Mouse (Mus musculus) urinary bladder, adult 2 months (tissue): ENCODE data around the gene Arid5b. TPM values are rescaled to one million over a fixed set of nuclear protein-coding genes. Genes with fewer than 3 reads are reported as not detected.

Source experiments
- DNase-seq: peaks from one replicate; pipeline ENCODE4 v3.0.0; 2022; ENCODE audit warnings: low spot score
- polyA plus RNA-seq: library from polyadenylated mRNA; depleted of rRNA; stranded (reverse); fragments of >200 nt; gene quantifications from 2 replicates; pipeline ENCODE4 v1.2.3, GENCODE M21; 2012; rRNA removed

Gene Arid5b
- 15.8 and 19.7 TPM in 2 replicates for polyA plus RNA-seq

GRCm38 (mm10) chr10:68278632-68279361 lies at the start of gene Arid5b:
TSS of gene Arid5b (minus strand) at chr10:68278740.
- no peak for DNase-seq

DNA sequence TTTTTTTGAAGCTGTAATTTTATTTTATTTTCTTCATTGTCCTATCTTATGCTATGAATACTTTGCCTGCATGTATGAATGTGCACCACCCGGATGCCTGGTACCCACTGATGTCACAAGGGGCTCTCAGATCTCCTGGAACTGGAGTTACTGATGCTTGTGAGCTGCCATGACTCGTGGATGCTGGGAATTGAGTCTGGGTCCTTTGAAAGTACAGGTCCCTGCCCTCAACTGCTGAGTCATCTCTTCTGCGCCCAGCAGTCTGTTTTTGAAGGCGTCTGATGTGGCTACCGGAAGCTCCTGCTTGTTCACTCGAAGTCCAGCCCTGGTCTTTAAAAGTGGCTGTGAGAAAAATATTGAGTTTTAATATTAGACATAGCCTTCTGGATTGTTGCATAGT lies 46.8 kb upstream of the Arid5b start:
- no peak for DNase-seq

DNA sequence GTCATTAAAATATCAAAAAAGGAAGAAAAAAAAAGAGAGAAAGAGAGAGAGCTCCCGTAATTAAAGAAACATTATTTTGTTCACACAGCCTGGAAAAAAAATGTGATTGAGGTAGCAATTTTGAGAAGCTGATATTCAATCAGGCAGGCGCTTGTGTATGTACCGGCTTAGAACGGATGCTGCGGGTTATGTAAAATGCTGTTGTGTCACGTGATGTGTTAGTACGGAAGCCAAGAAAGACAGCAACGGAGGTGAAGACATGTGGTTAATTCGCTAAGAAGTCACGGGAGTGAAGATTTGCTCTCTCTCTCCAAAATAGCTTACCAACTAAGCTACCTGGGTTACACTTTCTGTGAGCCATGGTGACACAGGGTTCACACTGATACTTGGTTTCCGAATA lies 45.5 kb upstream of the Arid5b start:
- no peak for DNase-seq

DNA sequence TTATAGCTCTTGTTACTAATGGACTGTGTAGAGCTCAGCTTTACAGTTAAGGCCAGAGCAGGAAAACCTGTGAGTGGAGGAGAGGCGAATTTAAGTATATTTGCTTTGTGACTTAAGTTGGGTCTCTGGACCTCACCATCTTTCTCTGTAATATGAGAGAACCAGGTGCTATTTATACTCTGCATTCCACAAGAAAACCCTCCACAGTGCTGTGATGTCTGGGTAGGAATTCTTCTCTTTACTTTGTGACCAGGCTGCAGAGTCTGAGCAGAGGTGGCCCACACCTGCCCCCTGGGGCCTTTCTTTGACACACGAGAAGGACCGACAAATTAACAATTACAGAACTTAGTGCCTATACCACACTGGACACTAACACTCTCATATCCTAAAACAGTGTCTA lies 44.6 kb upstream of the Arid5b start:
- DNase-seq: no peak

- no peak for DNase-seq
Measured at GRCm38 (mm10) chr10:68320986-68321385, 42.4 kb upstream of the Arid5b start.

DNA sequence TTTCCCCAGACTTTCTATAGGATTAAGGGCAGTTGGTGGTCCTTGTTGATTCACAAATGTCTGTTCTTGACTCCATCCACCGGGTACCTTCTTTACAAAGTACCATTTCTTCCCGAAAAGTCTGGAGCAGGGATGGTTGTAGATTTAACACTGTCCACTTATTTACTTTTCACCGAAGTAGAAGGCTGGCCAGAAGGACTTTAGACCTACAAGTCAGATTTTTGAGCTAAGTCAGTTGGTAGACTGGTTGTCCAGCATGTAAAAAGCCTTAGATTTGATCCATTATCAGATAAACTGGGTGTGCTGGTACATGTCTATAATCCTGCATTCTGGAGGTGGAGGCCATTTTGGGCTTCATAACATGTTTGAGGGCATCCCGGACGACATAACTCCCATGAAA lies 42.0 kb upstream of the Arid5b start:
- no peak for DNase-seq

GRCm38 (mm10) chr10:68319438-68319837 lies 40.9 kb upstream of the Arid5b start:
- DNase-seq: no peak

GRCm38 (mm10) chr10:68318438-68318979 lies 40.0 kb upstream of the Arid5b start:
- no peak for DNase-seq

DNA sequence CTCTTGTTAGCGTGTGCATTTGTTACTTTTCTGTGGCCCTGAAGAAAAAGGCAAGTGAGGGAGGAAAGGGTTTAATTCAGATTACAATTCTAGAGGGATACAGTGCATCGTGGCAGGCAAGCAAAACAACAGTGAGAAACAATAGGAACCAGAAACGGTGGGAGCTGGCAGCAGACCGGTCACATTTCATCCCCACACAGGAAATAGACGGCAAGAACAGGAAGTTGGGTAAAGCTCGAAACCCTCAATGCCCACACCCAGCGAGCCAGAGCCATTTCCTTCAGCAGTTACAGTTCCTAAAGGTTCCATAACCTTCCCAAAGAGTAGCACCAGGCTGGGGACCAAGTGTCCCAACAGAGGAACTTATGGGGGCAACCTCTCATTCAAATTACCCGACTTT lies 34.2 kb upstream of the Arid5b start:
- no peak for DNase-seq

DNA sequence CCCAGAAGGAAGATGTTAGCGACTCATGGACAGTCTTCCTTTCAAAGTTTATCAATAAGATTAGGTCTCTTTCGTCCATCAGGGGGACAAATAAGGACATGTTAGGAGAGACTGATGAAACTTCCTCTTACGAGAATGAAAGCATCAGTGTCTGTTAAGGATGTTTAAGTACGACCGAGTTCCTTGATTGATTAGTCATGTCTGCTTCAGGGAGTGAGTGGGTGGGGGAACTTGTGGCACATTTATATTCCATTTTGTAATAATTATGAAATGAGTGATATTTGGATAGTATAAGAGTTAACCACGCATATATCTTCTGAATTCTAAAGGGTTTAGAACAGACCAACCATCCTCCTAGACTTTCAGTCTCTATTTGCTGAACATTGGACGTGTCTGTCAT lies 22.5 kb upstream of the Arid5b start:
- DNase-seq: no peak

GRCm38 (mm10) chr10:68289465-68289864 lies 10.9 kb upstream of the Arid5b start:
- no peak for DNase-seq

DNA sequence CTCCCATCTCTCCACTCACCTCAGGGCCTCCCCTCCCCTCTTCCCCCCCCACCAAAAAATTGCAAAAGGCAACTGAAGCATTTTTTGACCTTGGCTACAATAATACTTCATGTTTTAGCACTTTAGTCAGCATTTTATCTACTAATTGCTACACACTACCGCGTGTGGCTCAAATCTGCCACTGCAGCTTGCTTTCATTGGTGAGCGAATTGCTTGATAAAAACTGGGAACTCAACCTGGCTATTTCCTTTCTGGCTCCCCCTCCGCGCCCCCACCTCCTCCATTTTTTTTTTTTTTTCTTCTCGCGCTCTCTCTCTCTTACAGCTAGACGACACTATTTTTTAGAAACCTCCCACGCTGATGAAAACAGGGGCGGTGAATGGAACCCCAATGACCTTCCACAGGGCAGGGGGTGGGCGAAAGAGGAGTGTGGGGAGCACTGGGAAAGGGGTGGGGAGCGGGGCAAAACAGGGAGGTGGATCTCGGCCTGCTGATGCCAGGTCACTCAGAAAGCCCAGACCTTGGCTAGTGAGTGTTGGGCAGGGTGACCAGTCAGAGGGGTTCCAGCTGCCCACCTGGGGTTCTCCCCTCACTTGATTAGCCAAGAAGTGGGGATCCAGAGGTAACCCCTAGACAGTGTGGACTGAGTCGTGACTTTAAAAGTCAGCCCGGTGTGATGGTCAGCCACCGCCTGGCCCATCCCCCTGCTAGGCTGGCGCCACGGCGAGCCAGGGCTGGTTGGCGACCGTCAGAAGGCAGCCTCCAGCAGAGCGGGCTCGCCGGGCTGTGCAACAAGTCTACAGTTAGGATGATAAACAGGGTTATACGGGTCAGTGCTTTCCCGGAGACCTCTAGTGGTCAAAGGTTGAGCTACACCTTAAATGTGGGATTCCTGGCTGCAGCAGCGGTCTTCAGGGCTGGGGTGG lies 4.2 kb upstream of the Arid5b start:
- DNase-seq: peak; percentile 72

DNA sequence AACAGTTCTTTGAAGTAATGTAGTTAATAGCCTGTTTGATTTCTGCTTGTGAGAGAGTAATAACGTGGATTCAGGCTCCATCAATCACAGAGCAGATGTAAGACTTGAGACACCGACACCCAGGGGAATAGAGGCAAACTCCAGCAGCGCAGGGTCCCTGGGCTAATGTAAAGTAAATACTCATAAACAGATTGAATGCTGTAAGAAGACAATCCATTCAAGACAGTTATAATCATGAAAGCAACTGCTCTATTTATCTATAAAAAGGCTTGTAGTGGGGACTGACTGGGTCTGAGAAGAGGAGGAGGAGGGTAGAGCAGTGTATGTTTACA lies 3.2 kb upstream of the Arid5b start:
- no peak for DNase-seq

- no peak for DNase-seq
Measured at GRCm38 (mm10) chr10:68281076-68281774, 2.7 kb upstream of the Arid5b start.

- DNase-seq: peak; percentile 48
Measured at GRCm38 (mm10) chr10:68279516-68280501, 1.3 kb upstream of the Arid5b start.

- no peak for DNase-seq
Measured at GRCm38 (mm10) chr10:68277671-68278151, 829 bp downstream of the Arid5b start.

DNA sequence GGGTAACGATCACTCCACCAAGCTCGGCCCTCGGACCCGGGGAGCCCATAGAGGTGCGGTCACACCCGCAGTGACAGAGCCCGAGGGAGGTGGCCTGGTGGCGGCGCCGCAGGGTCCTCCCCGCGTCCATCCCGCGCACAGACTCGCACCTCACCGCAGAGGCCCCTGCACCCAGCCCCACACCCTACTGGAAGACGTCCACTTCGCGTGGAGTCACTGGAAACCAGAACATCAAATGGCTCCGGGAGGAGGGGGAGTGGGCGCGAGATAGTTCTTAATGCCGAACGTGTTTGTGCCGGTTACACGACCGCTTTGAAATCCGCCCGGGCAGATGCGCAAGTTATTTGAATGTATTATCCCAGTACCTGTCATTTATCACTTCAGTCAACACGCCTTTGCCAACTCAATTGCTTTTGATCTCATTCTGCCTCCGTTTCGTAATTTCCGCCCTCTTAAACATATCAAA lies 1.5 kb downstream of the Arid5b start:
- DNase-seq: peak; percentile 64

- DNase-seq: peak; percentile 72
Measured at GRCm38 (mm10) chr10:68276350-68276975, 2.1 kb downstream of the Arid5b start.

DNA sequence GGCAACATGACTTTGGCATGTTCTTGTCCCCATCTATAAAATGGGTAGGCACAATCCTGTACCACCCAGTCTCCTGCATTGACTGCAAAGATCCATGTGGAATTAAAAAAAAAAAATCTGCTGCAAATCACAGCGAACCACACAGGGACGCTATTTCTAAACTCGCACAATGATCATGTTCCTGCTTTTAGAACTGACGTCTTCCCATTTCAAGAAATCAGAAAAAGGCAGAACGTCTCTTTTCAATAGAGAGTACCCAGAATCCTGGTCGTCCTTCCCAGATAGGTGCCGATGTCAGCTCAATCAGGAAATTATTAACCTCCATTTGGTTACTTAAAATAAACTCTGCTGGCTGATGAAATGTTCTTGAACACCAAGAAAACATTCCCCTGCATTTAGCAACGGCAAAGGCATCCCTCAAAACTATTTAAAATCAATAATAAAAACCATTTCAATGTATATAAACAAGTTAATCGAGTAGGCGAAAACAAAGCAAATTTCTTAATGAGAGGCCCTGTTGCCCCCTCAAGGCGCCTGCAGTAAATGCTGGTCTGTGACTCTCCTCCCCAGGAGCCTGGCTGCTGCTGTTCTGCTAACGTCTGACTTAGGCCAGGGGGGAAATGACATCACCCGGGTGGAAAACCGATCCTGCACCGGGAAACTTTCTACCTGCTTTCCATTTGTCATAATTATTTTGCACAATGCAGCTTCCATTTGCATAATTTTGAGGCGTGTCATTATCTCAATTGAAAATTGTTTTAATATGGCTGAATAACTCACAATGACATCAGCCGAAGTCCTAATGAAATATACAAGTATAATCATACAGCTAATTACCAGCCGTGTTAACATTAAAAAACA lies 3.4 kb downstream of the Arid5b start:
- no peak for DNase-seq
